Mouse (Mus musculus): Measurements from ENCODE around the gene Git2. TPM values are rescaled to one million over a fixed set of nuclear protein-coding genes. Genes with fewer than 3 reads are reported as not detected.
A peak's percentile ranks its signal among the peaks of the same experiment; 100 is the strongest.

Git2 gene
- 10 to 100 TPM; 25.5 to 31.9 TPM for total RNA-seq (2021)
- long read RNA-seq, experiment 1, full-length matches to known transcripts = 5 of 26 reads
- long read RNA-seq, experiment 1, partial matches to known transcripts = 8 of 26 reads
- long read RNA-seq, experiment 1, other reads (novel, unspliced or antisense) = 13 of 26 reads
- long read RNA-seq, experiment 2, full-length matches to known transcripts = 6 of 16 reads
- long read RNA-seq, experiment 2, partial matches to known transcripts = 5 of 16 reads
- long read RNA-seq, experiment 2, other reads (novel, unspliced or antisense) = 5 of 16 reads

- no peak for DNase-seq
These were observed at the start of gene Git2 for GRCm38 (mm10) chr5:114775056-114775979. TSS of gene Git2 (minus strand) at chr5:114775517.

DNA sequence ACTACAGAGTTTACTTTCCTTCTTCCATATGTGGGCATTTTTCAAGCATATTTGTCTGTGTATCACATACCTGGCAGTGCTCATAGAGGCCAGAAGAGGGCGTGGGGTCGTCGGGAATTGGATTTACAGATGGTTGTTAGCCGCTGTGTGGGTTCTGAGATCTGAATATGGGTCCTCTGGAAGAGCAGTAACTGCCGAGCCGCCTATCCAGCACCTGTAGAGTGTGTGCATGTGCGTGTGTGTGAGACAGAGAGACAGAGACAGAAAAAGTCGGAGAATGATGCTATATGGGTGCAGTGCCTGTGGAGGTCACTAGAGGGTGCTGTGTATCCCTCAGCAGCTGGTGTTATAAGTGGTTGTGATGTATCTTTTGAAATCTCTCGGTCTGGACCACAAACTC, 48.9 kb upstream of the Git2 start:
- DNase-seq = no peak

DNA sequence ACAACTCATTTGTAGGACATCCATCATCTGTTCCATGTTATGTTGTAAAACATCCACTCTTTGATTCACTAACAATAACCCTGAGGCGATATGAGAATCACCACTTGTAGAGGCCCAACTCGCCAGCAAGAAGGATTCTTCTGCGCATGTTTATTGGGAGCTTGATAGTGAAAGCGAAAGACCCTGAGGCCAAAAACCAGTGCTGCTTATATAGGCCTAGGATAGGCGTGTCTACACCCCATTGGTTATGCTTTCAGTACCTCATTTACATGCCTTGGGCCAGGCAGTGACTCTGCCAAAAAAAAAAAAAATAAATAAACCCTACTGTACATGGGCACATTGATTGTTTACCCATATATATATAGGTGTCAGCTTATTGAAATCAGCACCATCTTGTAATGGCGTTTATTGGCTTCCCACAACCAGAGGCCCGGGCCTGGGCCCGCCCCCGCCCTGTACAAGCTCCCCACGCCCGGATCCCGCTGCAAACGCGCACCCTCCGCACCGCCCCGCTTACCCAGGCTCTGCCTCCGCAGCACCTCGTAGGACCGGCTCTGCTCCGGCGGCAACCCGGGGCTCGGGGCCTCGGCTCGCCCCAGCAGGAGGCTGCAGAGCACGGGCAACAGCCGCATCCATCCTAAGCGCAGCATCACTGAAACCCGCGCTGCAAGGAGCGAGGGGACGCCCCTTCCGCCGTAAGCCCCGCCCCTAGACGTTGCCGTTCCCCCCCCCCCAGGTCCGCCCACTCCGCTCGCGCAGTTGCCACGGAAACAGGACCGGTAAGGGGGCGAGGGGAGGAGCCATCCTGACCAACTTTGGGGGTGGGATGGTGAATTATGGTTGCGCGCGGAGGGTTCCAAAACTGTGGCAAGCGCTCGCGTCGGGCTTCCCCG, 47.7 kb upstream of the Git2 start, which contains the start of gene 1500011B03Rik:
Gene 1500011B03Rik (minus strand): TSS at position 673 of the 893 bp plus-strand sequence.
- DNase-seq = peak; percentile 74

GRCm38 (mm10) chr5:114818124-114818523, 42.8 kb upstream of the Git2 start:
- no peak for DNase-seq

DNA sequence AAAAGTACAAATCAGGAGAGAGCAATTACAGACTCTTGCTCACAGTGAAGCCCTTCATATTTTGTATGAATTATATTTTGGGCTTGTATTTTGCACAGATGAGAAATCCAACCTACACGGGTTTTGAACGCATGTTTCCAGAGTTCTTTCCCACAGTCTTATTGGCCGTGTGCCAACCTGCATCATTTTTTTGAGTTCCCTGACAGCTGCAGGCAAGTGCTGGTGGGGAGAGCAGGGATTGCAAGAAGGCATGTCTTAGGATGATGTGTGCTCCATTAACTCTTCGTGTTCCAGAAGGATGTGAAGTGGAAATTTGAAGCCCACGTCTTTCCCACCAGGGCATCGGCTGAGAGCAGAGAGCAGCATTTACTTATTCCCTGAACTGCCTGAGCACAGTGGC, 41.3 kb upstream of the Git2 start:
- no peak for DNase-seq

- peak; percentile 86 for DNase-seq
These were observed 38.3 kb upstream of the Git2 start for GRCm38 (mm10) chr5:114813525-114814181.

GRCm38 (mm10) chr5:114809826-114810225, 34.5 kb upstream of the Git2 start:
- no peak for DNase-seq

DNA sequence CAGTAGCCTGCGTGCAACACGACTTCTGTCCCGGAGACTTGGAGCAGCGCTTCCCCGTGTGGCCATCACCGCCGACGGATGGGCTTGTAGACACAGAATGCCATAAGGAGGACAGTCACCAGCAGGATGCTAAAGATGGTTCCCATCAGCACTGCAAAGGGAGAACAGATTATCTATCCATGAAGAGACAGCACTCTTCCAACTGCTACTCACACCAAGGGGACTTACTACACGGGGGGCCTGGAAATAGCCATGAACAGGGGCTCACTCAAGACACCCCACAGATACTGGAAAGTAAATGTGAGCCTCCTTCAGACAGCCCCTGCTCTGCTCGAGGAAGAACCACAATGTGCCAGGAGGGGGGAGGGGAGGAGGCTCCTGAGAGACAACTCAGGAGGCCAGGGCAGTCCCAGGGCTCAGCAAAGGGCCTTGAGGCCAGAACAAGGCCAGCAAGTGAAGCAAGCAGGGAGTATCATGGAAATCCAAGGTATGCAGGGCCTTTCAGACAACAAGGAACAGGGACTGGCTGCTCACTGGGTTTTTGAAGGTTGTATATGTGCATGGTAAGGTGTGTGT, 34.0 kb upstream of the Git2 start:
- no peak for DNase-seq

DNA sequence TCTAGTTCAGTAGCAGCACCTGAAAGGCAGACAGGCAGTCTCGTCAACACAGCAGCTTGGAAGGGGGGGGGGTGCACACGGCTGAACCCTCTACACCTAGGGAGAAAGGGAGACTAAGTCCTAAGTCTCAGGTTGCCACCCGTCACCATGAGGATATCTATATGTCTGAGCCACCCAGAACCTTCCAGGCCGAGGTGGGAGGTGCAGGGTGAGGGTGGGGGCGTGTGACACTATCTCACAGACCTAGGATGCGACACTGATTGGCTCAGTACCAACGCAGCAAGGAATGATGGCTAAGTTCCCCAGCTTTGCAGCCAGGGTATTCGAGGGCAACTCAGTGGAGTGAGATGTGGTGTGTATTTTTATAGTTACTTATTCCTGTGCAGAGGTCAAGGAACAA, 33.1 kb upstream of the Git2 start:
- DNase-seq = no peak

DNA sequence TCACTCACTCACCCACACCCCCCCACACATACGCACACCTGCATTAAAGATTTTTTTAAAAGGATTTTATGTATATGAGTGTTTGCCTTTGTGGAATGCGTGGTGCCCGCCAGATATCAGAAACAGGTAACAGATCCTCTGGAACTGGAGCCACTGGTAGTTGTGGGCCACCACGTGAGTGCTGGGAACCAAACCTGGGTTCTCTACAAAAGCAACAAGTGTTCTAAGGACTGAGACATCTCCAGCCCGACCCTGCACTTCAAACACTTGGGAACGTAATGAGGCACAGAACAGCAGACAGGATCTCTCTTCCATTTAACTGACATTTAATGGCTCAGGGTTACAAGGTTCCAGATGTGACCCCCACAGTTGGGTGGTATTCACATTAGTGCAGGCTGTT, 32.6 kb upstream of the Git2 start:
- no peak for DNase-seq

DNA sequence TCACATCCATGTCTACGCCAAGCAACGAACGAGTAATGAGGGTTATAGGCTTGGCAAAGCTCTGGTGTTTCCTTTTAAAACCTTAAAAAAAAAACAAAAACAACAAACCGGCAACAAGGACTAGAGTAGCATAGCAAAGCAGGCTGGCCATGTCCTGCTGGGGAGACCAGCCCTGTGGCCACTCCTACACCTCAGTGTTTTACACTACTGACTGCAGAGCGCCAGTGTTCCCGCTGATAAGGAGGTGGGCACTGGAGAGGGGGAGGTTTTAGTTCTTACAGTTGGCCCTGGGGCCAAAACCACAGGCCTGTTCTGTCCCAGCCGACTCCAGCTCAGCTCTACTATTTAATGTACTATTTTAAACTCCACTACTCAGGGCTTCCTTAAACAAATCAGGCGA, 32.2 kb upstream of the Git2 start:
- no peak for DNase-seq

DNA sequence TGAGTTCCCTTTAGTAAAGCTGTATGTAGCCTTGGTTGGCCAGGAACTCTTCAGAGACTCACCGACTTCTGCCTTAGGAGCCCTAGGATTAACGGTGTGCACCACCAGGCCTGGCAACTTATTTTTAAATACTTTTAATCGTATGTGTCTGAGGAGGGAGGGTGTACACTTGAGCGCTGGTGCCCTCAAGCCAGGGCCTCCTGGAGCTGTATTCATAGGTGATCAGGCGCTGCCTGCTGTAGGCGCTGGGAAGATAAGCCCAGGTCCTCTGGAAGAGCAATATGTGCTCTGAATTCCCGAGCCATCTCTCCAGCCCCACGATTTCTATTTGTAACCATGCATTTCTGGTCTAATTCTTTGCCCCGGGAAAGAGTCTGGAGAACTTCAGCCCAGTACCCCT, 31.7 kb upstream of the Git2 start:
- DNase-seq = no peak

DNA sequence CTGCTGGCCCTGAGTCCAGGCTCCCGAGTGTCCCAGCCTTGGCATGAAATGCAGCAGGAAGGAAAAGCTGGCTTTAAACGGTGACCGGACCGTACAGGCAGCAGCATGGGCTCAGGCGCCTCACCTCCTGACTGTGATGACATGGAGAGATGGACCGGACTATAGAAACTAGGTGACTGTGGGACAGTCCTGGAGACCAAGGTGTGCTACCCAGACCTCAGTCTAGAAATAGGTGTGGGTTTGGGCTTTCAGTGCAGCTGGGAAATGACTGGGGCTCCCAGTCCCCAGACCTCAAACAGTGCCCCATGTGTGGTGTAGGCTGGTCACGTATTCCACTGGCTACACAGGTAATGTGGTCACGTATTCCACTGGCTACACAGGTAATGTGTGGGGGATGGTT, 31.3 kb upstream of the Git2 start:
- no peak for DNase-seq

GRCm38 (mm10) chr5:114805436-114806350, 30.4 kb upstream of the Git2 start:
- no peak for DNase-seq

GRCm38 (mm10) chr5:114804958-114805357, 29.6 kb upstream of the Git2 start:
- DNase-seq = peak; percentile 41

DNA sequence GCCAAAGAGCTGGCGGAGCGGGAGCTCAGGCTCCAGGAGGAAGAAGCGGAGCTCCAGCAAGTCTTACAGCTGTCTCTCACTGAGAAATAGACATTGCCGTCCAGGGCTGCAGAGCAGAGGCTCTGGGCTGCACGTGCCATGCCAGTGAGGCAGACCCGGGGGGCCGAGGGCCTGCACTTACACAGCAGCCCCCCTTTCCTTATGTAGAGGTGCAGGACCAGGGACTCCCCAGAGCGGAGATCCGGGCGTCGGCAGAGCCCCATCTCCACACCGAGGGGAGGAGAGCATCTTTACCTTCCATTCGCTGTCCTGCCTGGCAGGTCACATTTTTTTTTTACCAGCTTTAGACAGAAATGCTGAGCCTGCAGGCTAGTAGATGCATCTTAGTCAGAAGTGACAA, 29.0 kb upstream of the Git2 start:
- no peak for DNase-seq

DNA sequence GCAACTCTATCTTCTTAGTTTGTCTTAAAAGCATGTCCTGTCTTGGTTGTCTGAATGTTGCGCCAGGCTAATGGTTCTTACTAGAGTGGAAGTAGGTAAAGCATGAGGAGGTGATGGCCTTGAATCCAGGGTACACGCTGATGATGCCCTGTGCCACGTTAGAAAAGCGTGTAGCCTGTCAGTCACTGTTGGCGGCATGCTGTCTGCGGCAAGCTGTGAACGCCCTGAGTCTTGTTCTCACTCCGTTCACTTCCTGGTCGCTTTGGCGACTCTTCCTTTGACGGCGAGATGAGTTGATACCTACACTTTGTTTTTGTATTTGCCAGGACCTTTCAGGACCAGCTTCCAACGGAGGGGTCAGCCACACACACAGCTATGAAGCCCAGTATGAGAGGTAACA, 27.9 kb upstream of the Git2 start:
- no peak for DNase-seq

GRCm38 (mm10) chr5:114801841-114802240, 26.5 kb upstream of the Git2 start:
- DNase-seq = no peak

DNA sequence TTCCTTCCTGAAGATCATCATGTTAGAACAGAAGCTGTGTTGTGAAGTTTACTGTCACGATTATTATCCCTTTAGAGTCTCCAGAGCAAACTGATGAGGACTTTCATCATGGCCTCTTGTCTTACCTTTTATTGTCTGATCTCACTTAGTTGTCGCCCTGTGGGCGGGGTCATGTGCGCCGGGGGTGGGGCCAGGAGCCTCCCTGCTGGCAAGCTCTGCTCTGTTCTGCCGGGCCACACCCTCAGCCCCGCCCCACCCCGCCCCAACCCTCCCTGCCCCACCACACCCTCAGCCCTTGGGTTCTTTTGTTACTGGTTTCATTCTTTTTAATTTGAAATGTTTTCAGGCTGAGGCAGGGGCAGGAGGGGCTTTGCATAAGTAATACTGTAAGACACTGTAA, 25.7 kb upstream of the Git2 start:
- no peak for DNase-seq

GRCm38 (mm10) chr5:114799848-114800247, 24.5 kb upstream of the Git2 start:
- no peak for DNase-seq

Measured in gastrocnemius, postnatal 10 days (tissue).